Mouse (Mus musculus) kidney, postnatal 0 days (tissue): ENCODE data around the gene Zcwpw1. TPM values are rescaled to one million over a fixed set of nuclear protein-coding genes. Genes with fewer than 3 reads are reported as not detected.

Experiments used
- ATAC-seq: fragments of 200-750 bp; cut with Nextera tagmentation; replicated peaks from 2 replicates; pipeline ENCODE4 v1.8.0; 2017; ENCODE audit warnings: low read depth, moderate number of reproducible peaks, moderate TSS enrichment, moderate library complexity; ENCODE audit not compliant: low FRiP score
- DNase-seq: peaks from one replicate; pipeline ENCODE4 v3.0.0-alpha.2; 2016; ENCODE audit warnings: low spot score
- H3K27ac ChIP-seq: fragments of 300-500 bp; sonication (generic); 2 replicates; pipeline ENCODE4 v1.5.1; 2014; ENCODE audit warnings: mild to moderate bottlenecking
- H3K27me3 ChIP-seq: fragments of 300-500 bp; sonication (generic); 2 replicates; pipeline ENCODE4 v1.6.1; 2014; ENCODE audit warnings: low read length, mixed read lengths; ENCODE audit not compliant: insufficient read depth
- H3K36me3 ChIP-seq: fragments of 300-500 bp; sonication (generic); 2 replicates; pipeline ENCODE4 v1.6.1; 2014; ENCODE audit warnings: low read length, mixed read lengths; ENCODE audit not compliant: insufficient read depth
- H3K4me1 ChIP-seq: fragments of 300-500 bp; sonication (generic); replicated peaks from 2 replicates; pipeline ENCODE4 v1.6.1; 2014; ENCODE audit warnings: antibody characterized with exemption, low read length, mixed read lengths; ENCODE audit not compliant: insufficient read depth
- H3K4me2 ChIP-seq: fragments of 300-500 bp; sonication (generic); 2 replicates; pipeline ENCODE4 v1.6.1; 2014; ENCODE audit warnings: mild to moderate bottlenecking, low read length, moderate library complexity, mixed read lengths
- H3K4me3 ChIP-seq: fragments of 300-500 bp; sonication (generic); replicated peaks from 2 replicates; pipeline ENCODE4 v1.5.1; 2014; ENCODE audit warnings: low read depth, low read length
- H3K9ac ChIP-seq: fragments of 300-500 bp; sonication (generic); 2 replicates; pipeline ENCODE4 v1.6.1; 2014; ENCODE audit warnings: low read depth, low read length
- H3K9me3 ChIP-seq: fragments of 300-500 bp; sonication (generic); replicated peaks from 2 replicates; pipeline ENCODE4 v1.6.1; 2016; ENCODE audit warnings: low read length, inconsistent platforms, mixed read lengths
- CTCF ChIP-seq: IDR thresholded peaks from 2 replicates; pipeline ENCODE4 v1.5.1; 2016; ENCODE audit warnings: antibody characterized with exemption, low read depth, mild to moderate bottlenecking, moderate library complexity
- WGBS: fragments of 180-500 bp; shearing (Covaris S2); extraction: QIAGEN DNeasy Blood & Tissue Kit; methylation state at CpG from one replicate; pipeline ENCODE4 v1.1.7; 2014; 5-methylcytosine and 5-hydroxymethylcytosine counted together
- polyA plus RNA-seq: library from polyadenylated mRNA; unstranded; fragments of >200 nt; fragmentation: Nextera tagmentation; extraction: Ambion mirVana; gene quantifications from 2 replicates; pipeline ENCODE4 v1.2.1, GENCODE M21; 2015

Gene Zcwpw1
- 14.5 and 15.7 TPM in 2 replicates for polyA plus RNA-seq

DNA sequence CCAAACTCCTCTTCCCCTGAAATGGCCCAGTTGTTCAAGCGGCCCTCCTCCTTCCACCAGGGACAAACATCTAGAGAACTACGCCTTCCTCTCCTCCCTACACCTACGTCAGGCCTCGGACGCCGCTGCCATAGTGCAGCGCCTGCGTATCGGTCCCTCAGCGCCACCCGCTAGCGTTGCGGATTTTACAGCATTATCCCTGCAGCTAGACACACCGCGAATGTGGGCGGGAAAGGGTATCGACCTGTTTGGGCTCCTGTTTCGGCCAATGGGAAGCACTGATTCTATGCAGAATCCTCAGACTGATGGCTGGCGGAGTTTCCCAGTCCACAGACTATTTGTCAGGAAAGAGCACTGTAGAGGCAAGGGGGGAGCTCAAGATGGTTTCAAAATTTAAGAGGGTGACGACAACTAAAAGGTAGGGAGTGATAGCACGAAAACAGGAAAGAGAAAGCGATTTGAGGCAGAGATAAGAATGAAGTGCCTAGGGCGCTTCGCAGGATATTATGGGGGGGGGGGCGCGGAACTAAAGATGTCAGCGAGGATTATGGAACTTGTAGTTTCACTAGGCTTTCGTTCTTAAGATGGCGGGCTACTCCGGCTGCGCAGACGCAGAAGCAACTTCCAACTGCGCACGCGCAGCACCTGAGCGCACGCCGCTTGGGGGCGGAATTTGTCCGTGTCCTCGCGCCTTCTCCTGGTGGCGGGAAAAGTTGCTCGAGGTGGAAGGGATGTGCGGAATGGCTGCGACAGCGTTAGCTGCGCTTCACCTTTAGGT lies at the start of gene Zcwpw1, which contains the start of gene Mepce:
TSS of gene Zcwpw1 (plus strand) at position 648 of the 778 bp plus-strand sequence.
TSS of gene Mepce (minus strand) at position 505 of the 778 bp plus-strand sequence.
- Histone ChIP-seq H3K36me3 (peaks cover 12% of the 10 kb centered on the region; the same call in 1 of the 2 replicates), H3K27me3 (no peaks in the 10 kb centered on the region), H3K4me2 (peak within 1 kb of the TSS; percentile 92), H3K4me3 (peak within 1 kb of the TSS; percentile 86), H3K9ac (peak within 1 kb of the TSS; percentile 96), H3K4me1 (peaks cover 27% of the 10 kb centered on the region), H3K9me3 (no peaks in the 10 kb centered on the region), H3K27ac (peak within 1 kb of the TSS; percentile 96)
- WGBS, result under 1% methylated on average over 48 of the region's 48 CpGs
- peak; percentile 81 for TF ChIP-seq CTCF
- ATAC-seq (peak; percentile 63), DNase-seq (peak; percentile 97)

DNA sequence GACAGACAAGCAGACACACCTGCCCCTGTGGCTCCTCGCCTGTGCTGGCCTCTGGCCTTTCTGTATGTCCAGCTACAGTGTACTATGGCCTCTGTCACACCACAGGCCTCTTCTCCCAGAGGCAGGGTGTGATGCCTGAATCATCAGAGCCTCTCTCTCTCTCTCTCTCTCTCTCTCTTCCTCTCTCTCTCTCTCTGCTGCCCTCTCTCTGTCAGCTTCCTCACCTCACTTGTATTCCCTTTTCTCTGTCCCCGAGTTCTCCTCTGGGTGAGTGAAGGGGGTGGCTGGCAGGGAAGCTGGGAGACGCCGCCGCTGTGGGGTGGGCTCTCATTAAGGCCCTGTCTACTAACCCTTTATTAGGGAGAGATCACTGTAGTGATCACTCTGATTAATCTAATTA lies 49.1 kb upstream of the Zcwpw1 start:
- H3K27me3 ChIP-seq, result no peaks in the 10 kb centered on the region
- peak; percentile 50; the same call in 1 of the 2 replicates for TF ChIP-seq CTCF
- no peaks in the 10 kb centered on the region for H3K36me3 ChIP-seq
- no peak overlapping the region for H3K27ac ChIP-seq
- no peaks in the 10 kb centered on the region for H3K9me3 ChIP-seq
- H3K9ac ChIP-seq, result no peak overlapping the region
- DNase-seq, result peak; percentile 42
- no peak overlapping the region for H3K4me3 ChIP-seq
- 49% methylated on average over 5 of the region's 5 CpGs for WGBS
- H3K4me2 ChIP-seq, result no peak overlapping the region
- no peak for ATAC-seq
- H3K4me1 ChIP-seq, result peaks cover 7% of the 10 kb centered on the region; the same call in 1 of the 2 replicates

DNA sequence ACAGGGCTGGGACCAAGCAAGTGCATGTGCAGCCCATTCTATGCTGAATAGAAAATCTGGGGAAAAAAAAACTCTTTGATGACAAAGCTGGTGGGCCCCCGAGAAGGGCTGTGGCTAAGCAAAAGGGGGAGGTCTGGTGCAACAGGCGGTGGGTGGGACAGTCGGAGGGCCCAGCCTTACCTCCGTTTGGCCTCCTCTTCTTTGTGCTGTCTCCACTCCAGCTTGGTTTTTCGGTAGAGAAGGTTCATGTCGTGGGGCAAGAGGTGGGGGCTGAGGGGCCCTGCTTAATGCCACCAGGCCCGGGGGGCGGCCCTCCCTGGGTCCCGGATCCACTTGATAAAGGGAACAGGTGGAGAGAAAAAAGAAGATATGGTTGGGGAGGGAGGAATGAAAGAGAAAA lies 48.1 kb upstream of the Zcwpw1 start:
- WGBS, result 73% methylated on average over 9 of the region's 9 CpGs
- no peak overlapping the region for H3K4me3 ChIP-seq
- H3K36me3 ChIP-seq, result no peaks in the 10 kb centered on the region
- peaks cover 7% of the 10 kb centered on the region; the same call in 1 of the 2 replicates for H3K4me1 ChIP-seq
- H3K27me3 ChIP-seq, result no peaks in the 10 kb centered on the region
- no peak for ATAC-seq
- H3K9ac ChIP-seq, result 0 out of 2 replicates have a peak overlapping the region, but pooled peaks have one; percentile 24
- no peak for DNase-seq
- TF ChIP-seq CTCF, result no peak
- H3K4me2 ChIP-seq, result no peak overlapping the region
- no peaks in the 10 kb centered on the region for H3K9me3 ChIP-seq
- no peak overlapping the region for H3K27ac ChIP-seq

DNA sequence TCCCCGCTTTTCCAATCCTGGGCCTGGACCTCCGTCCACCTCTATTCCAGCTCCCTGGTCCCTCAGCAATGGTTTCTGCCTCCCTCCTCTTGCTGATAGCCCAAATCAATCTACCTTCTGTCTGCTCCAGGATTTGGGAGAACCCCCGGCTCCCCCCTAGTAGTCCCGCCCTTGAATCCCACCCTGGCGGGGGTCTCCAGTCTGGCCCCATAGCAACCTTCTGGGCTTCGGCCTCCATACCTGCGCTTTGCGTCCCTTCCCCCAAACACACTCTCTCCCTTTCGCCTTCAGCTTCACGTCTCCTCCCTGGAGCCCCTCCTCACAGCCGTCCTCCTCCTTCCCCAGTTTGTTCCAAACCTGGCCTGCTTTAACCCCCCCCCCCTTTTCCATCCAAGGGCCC lies 47.1 kb upstream of the Zcwpw1 start:
- no peak for TF ChIP-seq CTCF
- ATAC-seq (no peak), DNase-seq (peak; percentile 31)
- Histone ChIP-seq H3K4me2 (peak overlapping the region; percentile 82), H3K36me3 (no peaks in the 10 kb centered on the region), H3K27me3 (no peaks in the 10 kb centered on the region), H3K9ac (peak overlapping the region; percentile 72), H3K4me3 (peak overlapping the region; percentile 56), H3K27ac (0 out of 2 replicates have a peak overlapping the region, but pooled peaks have one; percentile 19), H3K4me1 (peaks cover 7% of the 10 kb centered on the region; the same call in 1 of the 2 replicates), H3K9me3 (no peaks in the 10 kb centered on the region)
- 9% methylated on average over 11 of the region's 11 CpGs for WGBS

DNA sequence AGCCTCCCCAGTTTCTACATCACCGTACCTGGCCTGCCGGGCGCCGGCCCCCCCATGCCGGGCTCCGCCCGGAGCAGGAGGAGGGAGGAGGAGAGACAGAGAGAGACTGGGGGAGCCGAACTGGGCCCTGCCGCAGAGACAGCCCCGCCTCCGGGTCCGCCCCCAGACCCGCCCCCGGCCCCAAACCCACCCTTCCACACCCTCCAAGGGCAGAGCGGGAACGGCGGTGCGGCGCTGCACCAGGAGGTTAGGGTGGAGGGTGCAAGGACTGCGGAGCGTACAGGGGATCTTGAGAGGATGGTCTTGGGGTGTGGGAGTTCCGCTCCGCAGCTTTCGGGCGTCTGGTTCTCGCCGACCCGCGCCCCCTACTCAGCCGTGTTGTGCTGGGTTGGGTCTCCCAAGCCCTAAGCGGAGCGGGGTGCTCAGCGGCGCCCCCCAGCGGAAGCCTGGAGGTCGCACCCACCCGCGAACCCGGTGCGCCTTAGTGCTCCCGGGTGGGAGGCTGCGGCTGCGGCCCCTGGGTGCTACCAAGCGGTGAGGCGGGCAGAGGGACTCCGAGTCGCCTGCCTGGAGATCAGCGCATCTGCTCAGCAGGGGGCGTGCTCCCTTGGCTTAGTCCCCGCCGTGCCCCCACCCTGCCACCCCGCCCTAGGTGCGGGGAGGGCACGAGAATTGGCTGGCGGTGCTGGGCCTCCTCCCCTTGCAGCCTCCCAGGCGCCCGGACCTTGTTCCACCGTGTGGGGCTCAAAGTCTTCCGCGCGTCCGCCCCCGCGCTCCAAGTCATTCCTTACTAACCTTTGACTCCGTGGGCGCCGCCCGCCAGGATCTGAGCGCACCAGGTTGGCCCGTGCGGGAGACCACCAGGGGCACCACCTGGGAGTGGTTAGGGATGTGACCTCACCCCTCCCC lies 46.3 kb upstream of the Zcwpw1 start, which contains the start of gene Nyap1:
TSS of gene Nyap1 (minus strand) at position 585 of the 909 bp plus-strand sequence.
- peak; percentile 73 for TF ChIP-seq CTCF
- WGBS, result under 1% methylated on average over 55 of the region's 71 CpGs

DNA sequence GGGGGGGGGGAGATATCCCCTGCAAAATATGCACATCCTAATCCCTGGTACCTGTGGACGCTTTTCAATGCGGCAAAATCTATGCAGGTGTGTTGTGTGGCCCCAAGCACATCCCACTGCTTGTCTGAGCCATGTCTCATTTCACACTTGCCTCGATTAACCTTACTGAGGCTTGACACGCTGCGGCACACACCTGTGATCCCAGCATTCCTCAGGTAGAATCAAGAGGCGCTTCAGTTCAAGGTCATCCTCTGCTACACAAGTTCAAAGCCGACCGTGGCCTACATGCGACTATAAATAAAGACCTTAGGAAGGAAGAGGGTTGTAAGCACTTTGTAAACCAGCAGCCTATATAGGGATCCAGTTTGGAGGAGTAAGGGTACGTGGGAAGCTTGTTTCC lies 45.5 kb upstream of the Zcwpw1 start:
- WGBS, result 53% methylated on average over 10 of the region's 10 CpGs
- peak overlapping the region; percentile 82 for H3K4me2 ChIP-seq
- no peaks in the 10 kb centered on the region for H3K36me3 ChIP-seq
- no peak for ATAC-seq
- no peaks in the 10 kb centered on the region for H3K9me3 ChIP-seq
- TF ChIP-seq CTCF, result no peak
- H3K4me1 ChIP-seq, result peaks cover 7% of the 10 kb centered on the region; the same call in 1 of the 2 replicates
- H3K9ac ChIP-seq, result no peak overlapping the region
- H3K27ac ChIP-seq, result no peak overlapping the region
- no peaks in the 10 kb centered on the region for H3K27me3 ChIP-seq
- no peak overlapping the region for H3K4me3 ChIP-seq
- DNase-seq, result no peak

More for the DNA sequence above, 46.3 kb upstream of the Zcwpw1 start, which contains the start of gene Nyap1:
- peak; percentile 79 for ATAC-seq
- peak within 1 kb of the TSS; percentile 76 for H3K27ac ChIP-seq
- H3K4me1 ChIP-seq, result peaks cover 7% of the 10 kb centered on the region; the same call in 1 of the 2 replicates
- peak; percentile 83 for DNase-seq
- no peaks in the 10 kb centered on the region for H3K36me3 ChIP-seq
- peak within 1 kb of the TSS; percentile 72 for H3K9ac ChIP-seq
- no peaks in the 10 kb centered on the region for H3K9me3 ChIP-seq
- H3K27me3 ChIP-seq, result no peaks in the 10 kb centered on the region
- peak within 1 kb of the TSS; percentile 56 for H3K4me3 ChIP-seq
- H3K4me2 ChIP-seq, result peak within 1 kb of the TSS; percentile 82
